Mouse (Mus musculus): ENCODE measurements around the gene D10Jhu81e. TPM values are rescaled to one million over a fixed set of nuclear protein-coding genes. Genes with fewer than 3 reads are reported as not detected.

Gene D10Jhu81e
- total RNA-seq, 1 experiment from 2014 or later: 33.5 TPM

Other genes with a start within 250 kb of the D10Jhu81e start
- 216 and 259 TPM in 2 replicates for gene Trpm2, start 199.2 kb downstream of the D10Jhu81e start, total RNA-seq (2017)
- gene 1810043G02Rik, start 191.3 kb downstream of the D10Jhu81e start, total RNA-seq (2017): 7.6 and 9.8 TPM in 2 replicates
- gene Pfkl, start 159.7 kb downstream of the D10Jhu81e start, total RNA-seq (2017): 37.7 and 41.0 TPM in 2 replicates
- not detected in 2 replicates for gene Dnmt3l, start 127.8 kb downstream of the D10Jhu81e start, total RNA-seq (2017)
- 0.12 and 0.49 TPM in 2 replicates for gene Aire, start 126.2 kb downstream of the D10Jhu81e start, total RNA-seq (2017)
- 128 and 134 TPM in 2 replicates for gene Icosl, start 100.5 kb downstream of the D10Jhu81e start, total RNA-seq (2017)
- gene Pwp2, start 15.4 kb upstream of the D10Jhu81e start, total RNA-seq (2017): 10.6 and 10.7 TPM in 2 replicates
- gene Trappc10, start 74.9 kb upstream of the D10Jhu81e start, total RNA-seq (2017): 36.2 and 38.4 TPM in 2 replicates
- 28.7 and 34.6 TPM in 2 replicates for gene Agpat3, start 182.7 kb upstream of the D10Jhu81e start, total RNA-seq (2017)
- gene Rrp1, start 243.3 kb upstream of the D10Jhu81e start, total RNA-seq (2017): 258 and 282 TPM in 2 replicates